Mouse (Mus musculus) kidney, adult 18-20 months (tissue): ENCODE measurements around the gene Vangl2.

Experiments used
- DNase-seq: peaks from one replicate; pipeline ENCODE4 v3.0.0; 2021

Vangl2 gene

GRCm38 (mm10) chr1:172028394-172029275, at the start of gene Vangl2:
Gene Vangl2 (minus strand): TSS chr1:172028444.
- no peak for DNase-seq

- DNase-seq: no peak
These were observed 49.7 kb upstream of the Vangl2 start for GRCm38 (mm10) chr1:172077981-172078380.

- no peak for DNase-seq
These were observed 44.4 kb upstream of the Vangl2 start for GRCm38 (mm10) chr1:172072604-172073003.

GRCm38 (mm10) chr1:172071556-172071955, 43.3 kb upstream of the Vangl2 start:
- DNase-seq: no peak

- DNase-seq: no peak
These were observed 42.0 kb upstream of the Vangl2 start for GRCm38 (mm10) chr1:172070227-172070626.

- no peak for DNase-seq
These were observed 36.4 kb upstream of the Vangl2 start for GRCm38 (mm10) chr1:172064613-172065141.

GRCm38 (mm10) chr1:172063291-172064023, 35.2 kb upstream of the Vangl2 start:
- no peak for DNase-seq

- DNase-seq: no peak
These were observed 33.9 kb upstream of the Vangl2 start for GRCm38 (mm10) chr1:172062101-172062500.

GRCm38 (mm10) chr1:172061217-172061616, 33.0 kb upstream of the Vangl2 start:
- no peak for DNase-seq

- DNase-seq: no peak
These were observed 32.4 kb upstream of the Vangl2 start for GRCm38 (mm10) chr1:172060659-172061058.

GRCm38 (mm10) chr1:172058874-172059273, 30.6 kb upstream of the Vangl2 start:
- DNase-seq: no peak

GRCm38 (mm10) chr1:172058321-172058720, 30.1 kb upstream of the Vangl2 start:
- no peak for DNase-seq

GRCm38 (mm10) chr1:172057491-172057921, 29.3 kb upstream of the Vangl2 start, which contains the start of gene Nhlh1:
Gene Nhlh1 (minus strand): TSS chr1:172057573.
- no peak for DNase-seq

- no peak for DNase-seq
These were observed 28.0 kb upstream of the Vangl2 start for GRCm38 (mm10) chr1:172056251-172056650.

GRCm38 (mm10) chr1:172053541-172054440, 25.5 kb upstream of the Vangl2 start:
- no peak for DNase-seq

- DNase-seq: no peak
These were observed 24.6 kb upstream of the Vangl2 start for GRCm38 (mm10) chr1:172052766-172053279.

- DNase-seq: no peak
These were observed 21.0 kb upstream of the Vangl2 start for GRCm38 (mm10) chr1:172049131-172049782.

GRCm38 (mm10) chr1:172048241-172048734, 20.0 kb upstream of the Vangl2 start:
- DNase-seq: no peak

- DNase-seq: peak; percentile 68
These were observed 18.7 kb upstream of the Vangl2 start for GRCm38 (mm10) chr1:172046938-172047337.

- DNase-seq: no peak
These were observed 18.2 kb upstream of the Vangl2 start for GRCm38 (mm10) chr1:172046410-172046809.

GRCm38 (mm10) chr1:172029914-172030313, 1.7 kb upstream of the Vangl2 start:
- no peak for DNase-seq

- no peak for DNase-seq
These were observed 488 bp downstream of the Vangl2 start for GRCm38 (mm10) chr1:172027809-172028102.
